Mouse (Mus musculus): ENCODE measurements at regions not wholly inside any gene's neighbourhood (a gene's known extent, or its start where the extent isn't known, plus 50 kb on each side); places are given as distances from the start of the nearest gene placed in this dataset.

GRCm38 (mm10) chr8:117898015-117898414, 96.3 kb upstream of the Mphosph6 start:
- peak; percentile 19 to 65 for DNase-seq (ENCODE audit: inconsistent age in 2 of 2, low spot score in 1 of 2)

- no peak for DNase-seq (ENCODE audit: inconsistent age in 2 of 2, low spot score in 1 of 2)
Measured at GRCm38 (mm10) chr8:117894861-117895260, 93.1 kb upstream of the Mphosph6 start.

- no peak for DNase-seq (ENCODE audit: inconsistent age in 2 of 2, low spot score in 1 of 2)
Measured at GRCm38 (mm10) chr8:117890211-117890610, 88.5 kb upstream of the Mphosph6 start.

GRCm38 (mm10) chr8:117881414-117881973, 79.8 kb upstream of the Mphosph6 start:
- no peak for DNase-seq (ENCODE audit: inconsistent age in 2 of 2, low spot score in 1 of 2)

GRCm38 (mm10) chr8:117880279-117880975, 78.7 kb upstream of the Mphosph6 start:
- DNase-seq (ENCODE audit: inconsistent age in 2 of 2, low spot score in 1 of 2) = no peak

- no peak for DNase-seq (ENCODE audit: inconsistent age in 2 of 2, low spot score in 1 of 2)
Measured at GRCm38 (mm10) chr8:117873611-117874010, 71.9 kb upstream of the Mphosph6 start.

- DNase-seq (ENCODE audit: inconsistent age in 2 of 2, low spot score in 1 of 2) = no peak
Measured at GRCm38 (mm10) chr8:117867138-117867537, 65.4 kb upstream of the Mphosph6 start.

GRCm38 (mm10) chr8:117865014-117865413, 63.3 kb upstream of the Mphosph6 start:
- no peak for DNase-seq (ENCODE audit: inconsistent age in 2 of 2, low spot score in 1 of 2)

GRCm38 (mm10) chr8:117863837-117864236, 62.1 kb upstream of the Mphosph6 start:
- DNase-seq (ENCODE audit: inconsistent age in 2 of 2, low spot score in 1 of 2) = peak; percentile 25 to 76

GRCm38 (mm10) chr8:117862318-117862717, 60.6 kb upstream of the Mphosph6 start:
- no peak for DNase-seq (ENCODE audit: inconsistent age in 2 of 2, low spot score in 1 of 2)

- DNase-seq (ENCODE audit: inconsistent age in 2 of 2, low spot score in 1 of 2) = no peak
Measured at GRCm38 (mm10) chr8:117859734-117860133, 58.0 kb upstream of the Mphosph6 start.

GRCm38 (mm10) chr8:117859095-117859494, 57.4 kb upstream of the Mphosph6 start:
- DNase-seq (ENCODE audit: inconsistent age in 2 of 2, low spot score in 1 of 2) = no peak

GRCm38 (mm10) chr8:117856121-117856520, 54.4 kb upstream of the Mphosph6 start:
- no peak for DNase-seq (ENCODE audit: inconsistent age in 2 of 2, low spot score in 1 of 2)

GRCm38 (mm10) chr8:117854942-117855491, 53.3 kb upstream of the Mphosph6 start:
- DNase-seq (ENCODE audit: inconsistent age in 2 of 2, low spot score in 1 of 2) = no peak

- peak in 1 of 2 experiments; percentile 23 for DNase-seq (ENCODE audit: inconsistent age in 2 of 2, low spot score in 1 of 2)
Measured at GRCm38 (mm10) chr8:117854301-117854700, 52.6 kb upstream of the Mphosph6 start.

- DNase-seq (ENCODE audit: inconsistent age in 2 of 2, low spot score in 1 of 2) = no peak
Measured at GRCm38 (mm10) chr8:117853408-117853807, 51.7 kb upstream of the Mphosph6 start.

GRCm38 (mm10) chr8:117852521-117852920, 50.8 kb upstream of the Mphosph6 start:
- DNase-seq (ENCODE audit: inconsistent age in 2 of 2, low spot score in 1 of 2) = no peak

Measured in adrenal gland, adult (tissue).